Mouse (Mus musculus) B cell, adult (primary cell): Measurements from ENCODE around the gene Gabpb2. TPM values are rescaled to one million over a fixed set of nuclear protein-coding genes. Genes with fewer than 3 reads are reported as not detected.

Experiments used
- total RNA-seq: library from RNA; stranded (reverse); gene quantifications from 4 replicates; pipeline ENCODE4 v1.2.4, GENCODE M21; 2023; ENCODE audit not compliant: inconsistent age

The Gabpb2 gene
- 66.4 to 77.9 TPM (median 74.8 TPM) in 4 replicates for total RNA-seq

DNA sequence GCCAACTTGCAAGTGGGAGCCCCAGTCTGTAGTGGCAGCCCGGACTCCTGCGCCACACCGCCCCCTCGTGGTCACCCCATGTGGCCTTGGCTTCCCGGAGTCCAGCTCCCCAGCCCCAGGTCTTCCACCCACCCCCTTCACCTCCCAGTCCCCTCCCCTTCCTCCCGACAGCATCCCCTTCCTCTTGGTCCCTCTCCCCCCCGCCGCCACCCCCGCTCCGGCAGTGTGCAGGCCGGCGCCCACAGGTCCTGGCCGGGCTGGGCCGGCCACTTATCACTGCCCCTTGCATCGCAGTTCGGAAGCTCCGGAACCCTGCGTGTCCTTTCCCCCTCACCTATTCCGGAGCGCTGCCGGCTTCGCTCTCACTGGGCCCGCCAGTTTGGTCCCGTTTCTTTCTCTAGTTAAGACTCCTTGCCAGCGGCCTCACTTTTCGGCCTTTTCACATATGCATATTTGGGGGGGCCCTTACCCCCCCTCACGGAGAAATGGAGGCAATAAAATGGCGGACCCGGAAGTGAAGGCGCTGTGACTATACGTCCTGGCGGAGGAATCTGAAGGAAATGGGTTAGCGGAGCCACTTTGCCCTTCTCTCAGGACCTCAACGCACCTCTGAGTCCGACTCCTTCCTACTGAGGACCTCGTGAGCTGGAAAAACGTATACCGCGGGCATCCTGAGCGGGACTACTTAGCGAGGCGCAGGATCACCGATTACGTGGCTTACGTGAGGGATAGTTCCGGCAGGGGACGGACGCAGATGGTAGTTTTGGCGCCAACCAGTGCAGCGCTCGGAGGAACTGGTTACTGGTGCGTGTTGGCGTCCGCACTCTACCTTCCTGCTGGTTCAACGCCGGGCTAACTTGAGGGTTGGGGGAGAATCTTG lies at the start of gene Gabpb2:
TSS of gene Gabpb2 (minus strand) at position 662 of the 880 bp plus-strand sequence.

DNA sequence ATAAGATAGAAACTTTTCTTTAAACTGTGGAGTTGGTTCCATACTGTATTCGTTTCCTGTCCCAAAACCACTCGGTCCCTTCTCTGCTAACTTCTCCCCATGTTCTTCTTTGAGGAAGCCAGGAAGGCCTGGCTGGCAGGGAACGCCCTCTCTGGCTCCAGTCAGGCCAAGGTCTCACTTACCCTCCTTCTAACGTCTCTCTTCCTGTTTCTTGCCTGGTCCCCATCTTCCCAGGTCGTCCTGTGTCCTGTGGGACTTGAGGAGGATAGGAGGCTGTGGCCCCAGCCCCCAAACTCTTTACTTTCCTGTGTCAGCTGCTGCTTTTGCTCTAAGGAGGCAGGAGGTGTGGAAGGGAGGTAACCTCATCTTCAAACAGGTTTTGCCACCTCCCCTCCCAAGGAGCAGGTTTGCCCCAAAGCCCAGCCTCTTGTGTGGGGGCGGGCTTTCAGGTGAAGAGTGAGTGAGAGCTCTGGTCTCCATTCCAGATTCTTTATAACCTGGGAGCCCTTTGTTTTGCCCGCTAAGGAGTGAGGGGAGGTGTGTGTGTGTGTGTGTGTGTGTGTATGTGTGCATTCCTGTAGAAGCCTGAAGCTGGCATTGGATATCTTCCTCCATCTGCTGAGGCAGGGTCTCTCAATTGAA lies 33.2 kb upstream of the Gabpb2 start, which contains the start of gene Bnipl:
TSS of gene Bnipl (minus strand) at position 411 of the 642 bp plus-strand sequence.

DNA sequence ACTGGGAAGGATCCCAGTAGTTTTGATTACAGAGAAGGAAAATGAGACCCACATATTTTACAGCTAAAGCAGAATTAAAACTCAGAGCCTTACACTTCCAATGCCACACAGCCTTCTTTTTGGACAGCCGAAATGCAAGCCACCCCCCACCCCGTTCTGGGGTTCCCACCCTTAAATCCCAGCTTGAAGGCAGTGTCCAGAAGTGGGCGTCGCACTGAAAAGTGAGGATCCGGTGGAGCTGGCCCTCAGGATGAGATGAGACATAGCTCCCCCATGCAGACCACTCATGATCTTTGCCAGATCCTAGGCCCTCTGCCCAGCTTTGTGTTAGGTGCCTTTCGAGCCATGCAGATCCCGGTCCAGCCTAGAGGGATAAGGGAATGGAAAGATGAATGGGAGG lies 23.8 kb upstream of the Gabpb2 start, which contains the start of gene Gm128:
TSS of gene Gm128 (minus strand) at position 101 of the 400 bp plus-strand sequence.

DNA sequence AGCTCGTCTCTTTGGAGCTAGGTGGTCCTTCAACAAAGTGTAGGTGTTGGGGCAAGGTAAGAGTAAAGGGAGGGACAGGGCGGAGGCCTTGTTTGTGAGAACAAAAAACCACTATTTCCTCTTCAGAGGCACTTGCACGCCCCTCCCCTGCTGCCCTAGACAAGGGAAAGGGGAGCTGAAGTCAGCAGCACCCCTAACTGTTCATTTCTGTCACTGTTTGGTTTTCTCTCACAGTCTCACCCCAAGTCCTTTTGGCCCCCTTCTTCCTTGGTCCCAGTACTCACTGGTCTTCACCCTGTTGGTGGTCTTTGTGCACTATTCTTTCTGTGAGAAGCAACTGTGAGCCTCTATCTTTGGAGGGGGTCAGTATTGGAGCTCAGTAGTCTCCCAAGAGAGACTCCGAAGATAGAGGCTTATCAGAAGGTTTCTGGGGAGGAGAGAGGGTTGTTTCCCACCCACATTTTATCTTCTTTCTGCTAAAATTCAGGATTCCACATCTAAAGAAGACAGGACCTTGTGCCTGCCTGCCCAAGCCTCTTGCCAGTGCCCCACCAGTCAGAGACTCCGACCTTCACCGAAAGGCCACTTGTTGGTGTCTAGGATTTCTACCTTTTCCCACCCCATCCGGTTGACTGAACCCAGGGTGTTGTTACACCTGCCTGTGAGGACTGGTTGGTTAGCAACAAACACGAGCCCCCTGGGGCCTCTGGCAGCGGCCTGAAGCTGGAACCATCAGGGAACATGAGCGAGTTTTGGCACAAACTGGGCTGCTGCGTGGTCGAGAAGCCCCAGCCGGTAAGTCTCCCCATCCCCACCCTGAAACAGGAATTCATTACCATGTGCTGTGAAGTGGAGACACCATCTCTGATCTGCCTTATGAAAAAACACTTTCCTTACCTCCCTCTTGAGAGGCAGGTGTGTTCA lies 13.8 kb upstream of the Gabpb2 start, which contains the start of gene Mllt11:
TSS of gene Mllt11 (minus strand) at position 874 of the 924 bp plus-strand sequence.

DNA sequence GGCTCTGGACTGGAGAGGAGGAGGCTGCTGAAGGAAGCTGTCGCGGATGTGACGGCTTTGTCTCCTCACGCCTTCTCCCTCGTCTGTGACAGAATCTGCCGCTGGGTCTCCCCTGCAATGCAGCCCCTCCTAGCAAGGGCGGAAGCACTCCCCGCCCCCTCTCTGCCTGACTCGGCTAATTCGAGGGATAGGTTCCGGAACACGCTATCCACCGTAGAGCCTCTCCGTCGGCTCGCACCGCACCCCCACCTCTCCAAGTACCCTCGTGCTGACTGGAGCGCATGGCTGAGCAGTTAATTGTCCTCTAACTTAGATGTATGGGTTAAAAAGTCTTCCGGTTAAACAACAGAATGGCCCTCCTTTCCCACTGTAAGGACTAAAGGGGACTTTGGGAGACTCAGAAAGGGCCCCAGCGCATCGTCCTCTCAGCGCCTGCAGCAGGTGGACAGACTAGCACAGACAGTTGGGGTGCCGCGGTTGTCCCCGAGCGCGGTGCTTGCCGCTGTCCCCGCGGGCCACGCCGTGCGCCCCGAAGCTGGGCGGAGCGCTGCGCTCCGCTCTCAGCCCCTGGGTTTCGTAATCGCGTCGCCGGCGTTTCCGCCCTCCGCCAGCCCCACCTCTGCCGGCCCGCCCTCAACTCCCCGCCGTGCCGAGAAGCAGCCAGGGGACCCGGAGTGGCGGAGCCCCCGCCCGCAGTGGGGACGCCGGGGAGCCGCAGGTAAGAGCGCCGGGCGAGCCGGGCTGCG lies 10.6 kb upstream of the Gabpb2 start, which contains the start of gene Cdc42se1:
TSS of gene Cdc42se1 (plus strand) at position 585 of the 746 bp plus-strand sequence.

DNA sequence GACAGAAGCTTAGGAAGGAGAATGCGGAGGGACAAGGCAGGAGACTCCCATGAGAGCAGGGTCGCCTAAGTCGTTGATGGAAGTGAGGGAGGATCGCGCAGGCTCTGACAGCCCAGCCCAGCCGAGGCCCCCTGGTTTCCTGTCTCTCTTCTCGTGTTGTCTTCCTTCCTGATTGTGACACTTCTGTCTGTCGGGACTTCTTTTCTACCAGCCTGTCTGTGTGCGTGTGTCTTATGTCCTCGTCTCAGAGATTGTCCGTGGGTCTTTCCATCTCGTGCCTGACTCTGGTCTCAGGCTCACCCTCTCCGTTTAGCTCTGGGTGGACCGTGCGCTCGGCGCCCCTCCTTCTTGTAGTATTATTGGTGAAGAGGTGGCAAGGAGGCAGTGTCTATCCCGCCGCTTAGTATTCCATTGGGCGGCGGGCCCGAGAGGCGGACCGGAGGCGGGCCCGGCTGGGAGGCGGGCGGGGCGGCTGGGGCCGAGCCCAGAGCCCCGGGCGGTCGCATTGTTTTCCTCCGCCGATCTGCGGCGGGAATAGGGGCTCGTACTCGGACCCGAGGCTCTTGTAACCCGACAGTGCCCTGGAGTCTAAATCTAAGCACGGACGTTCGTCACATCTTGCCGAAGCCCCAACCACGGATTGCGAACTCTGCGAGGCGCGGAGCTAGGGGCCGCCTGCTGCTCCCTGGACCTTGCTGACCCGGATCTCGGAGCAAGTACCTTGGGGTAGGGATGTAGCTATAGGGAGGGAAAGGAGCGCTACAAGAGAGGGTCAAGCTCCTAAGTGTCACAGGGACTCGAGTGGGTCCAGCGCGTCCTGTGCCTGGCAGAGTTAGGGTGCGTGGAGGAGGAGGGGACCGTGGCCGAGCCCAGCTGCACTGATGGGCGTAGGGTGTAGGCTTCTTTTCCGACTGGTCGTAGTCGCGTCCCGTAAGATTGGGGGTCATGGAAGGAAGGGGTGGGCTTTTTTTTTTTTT lies 57.4 kb downstream of the Gabpb2 start, which contains the start of gene Sema6c:
TSS of gene Sema6c (plus strand) at position 471 of the 977 bp plus-strand sequence.

DNA sequence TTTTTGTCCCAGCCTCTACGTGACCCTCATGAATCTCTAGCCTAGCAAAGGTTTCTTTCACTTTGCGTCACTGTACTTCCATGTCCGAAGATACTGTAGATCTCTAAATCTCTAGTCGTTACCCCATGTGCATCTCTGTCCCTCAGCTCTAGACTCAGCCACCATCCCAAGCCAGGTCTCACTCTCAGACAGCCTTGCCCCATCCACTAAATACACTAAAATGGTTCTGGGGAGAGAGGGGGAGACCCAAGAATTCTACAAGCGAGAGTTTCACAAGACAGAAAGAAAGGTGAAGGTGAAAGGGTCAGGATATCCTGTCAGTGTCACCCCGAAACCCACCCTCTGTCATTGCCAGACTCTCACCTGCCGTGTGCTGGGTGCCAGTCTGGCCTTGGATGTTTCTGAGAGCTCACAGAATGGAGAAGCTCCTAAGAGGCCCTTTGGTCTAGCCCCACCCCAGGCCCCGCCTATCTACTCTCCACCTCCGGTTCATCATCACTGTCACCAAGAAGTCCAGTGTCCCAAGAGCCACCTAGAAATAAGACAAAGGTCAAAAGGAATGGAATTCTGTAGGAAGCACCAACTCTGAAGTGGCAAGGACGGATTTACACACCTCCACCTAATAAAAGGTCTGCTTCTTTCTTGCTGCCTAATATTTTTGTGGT lies 75.6 kb downstream of the Gabpb2 start, which contains the start of gene Tnfaip8l2:
TSS of gene Tnfaip8l2 (minus strand) at position 409 of the 665 bp plus-strand sequence.

DNA sequence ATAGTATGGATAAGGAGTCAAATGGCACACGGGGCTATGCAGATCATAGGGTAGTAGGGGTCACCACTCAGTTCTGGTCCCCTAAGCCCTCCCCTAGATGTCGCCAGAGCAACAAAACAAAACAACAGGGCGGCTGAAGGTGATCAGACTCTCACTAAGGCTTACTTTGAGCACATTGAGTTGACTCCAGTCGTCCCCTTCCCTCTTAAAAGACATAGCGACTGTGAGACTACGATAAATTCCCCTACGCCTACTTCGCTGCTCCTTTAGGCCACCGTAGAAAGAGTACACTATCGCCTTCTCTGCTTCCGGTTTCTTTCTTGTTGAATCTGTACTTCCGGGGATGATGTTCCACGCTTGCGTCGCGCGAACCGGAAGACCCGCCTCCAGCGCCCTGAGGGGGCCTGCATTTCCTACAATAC lies 84.0 kb downstream of the Gabpb2 start, which contains the start of the genes Scnm1 and Lysmd1:
TSS of gene Scnm1 (minus strand) at position 332 of the 422 bp plus-strand sequence.
TSS of gene Lysmd1 (plus strand) at position 409 of the 422 bp plus-strand sequence.

Other genes starting within 250 kb of the Gabpb2 start
- 88.4 to 94.7 TPM (median 90.4 TPM) in 4 replicates for gene Pi4kb, start 243.2 kb downstream of the Gabpb2 start, total RNA-seq
- 44.0 to 63.8 TPM (median 53.7 TPM) in 4 replicates for gene Zfp687, start 202.5 kb downstream of the Gabpb2 start, total RNA-seq
- gene Psmd4, start 175.3 kb downstream of the Gabpb2 start, total RNA-seq, result 124 to 144 TPM (median 133 TPM) in 4 replicates
- 33.7 to 38.4 TPM (median 36.5 TPM) in 4 replicates for gene Pip5k1a, start 111.0 kb downstream of the Gabpb2 start, total RNA-seq
- gene Vps72, start 106.9 kb downstream of the Gabpb2 start, total RNA-seq, result 53.3 to 68.2 TPM (median 62.1 TPM) in 4 replicates
- 1.5 to 4.0 TPM (median 2.2 TPM) in 4 replicates for gene Tmod4, start 93.4 kb downstream of the Gabpb2 start, total RNA-seq
- 57.3 to 78.5 TPM (median 59.9 TPM) in 4 replicates for gene Scnm1, start 83.9 kb downstream of the Gabpb2 start, total RNA-seq
- 5.3 to 7.8 TPM (median 6.3 TPM) in 4 replicates for gene Lysmd1, start 83.8 kb downstream of the Gabpb2 start, total RNA-seq
- 24.3 to 35.2 TPM (median 28.0 TPM) in 4 replicates for gene Tnfaip8l2, start 75.6 kb downstream of the Gabpb2 start, total RNA-seq
- 0.18 to 1.1 TPM (median 0.54 TPM) in 3 of 4 replicates, not detected in the other for gene Sema6c, start 57.5 kb downstream of the Gabpb2 start, total RNA-seq
- 193 to 216 TPM (median 202 TPM) in 4 replicates for gene Cdc42se1, start 10.8 kb upstream of the Gabpb2 start, total RNA-seq
- 4.9 to 8.2 TPM (median 7.6 TPM) in 4 replicates for gene Mllt11, start 14.3 kb upstream of the Gabpb2 start, total RNA-seq
- gene Gm128, start 23.7 kb upstream of the Gabpb2 start, total RNA-seq, result not detected in 4 replicates
- not detected in 4 replicates for gene Bnipl, start 33.3 kb upstream of the Gabpb2 start, total RNA-seq
- 32.4 to 40.2 TPM (median 36.0 TPM) in 4 replicates for gene Mindy1, start 63.4 kb upstream of the Gabpb2 start, total RNA-seq
- gene Prune1, start 64.2 kb upstream of the Gabpb2 start, total RNA-seq, result 9.9 to 11.6 TPM (median 11.1 TPM) in 4 replicates
- gene Anxa9, start 89.3 kb upstream of the Gabpb2 start, total RNA-seq, result 1.2 to 2.2 TPM (median 2.0 TPM) in 4 replicates
- 121 to 134 TPM (median 130 TPM) in 4 replicates for gene Cers2, start 96.9 kb upstream of the Gabpb2 start, total RNA-seq
- gene Setdb1, start 139.3 kb upstream of the Gabpb2 start, total RNA-seq, result 31.4 to 38.1 TPM (median 33.0 TPM) in 4 replicates
- gene 4930558C23Rik, start 184.9 kb upstream of the Gabpb2 start, total RNA-seq, result not detected in 4 replicates
- 79.2 to 85.4 TPM (median 82.6 TPM) in 4 replicates for gene Arnt, start 216.5 kb upstream of the Gabpb2 start, total RNA-seq